Mouse (Mus musculus) adrenal gland, adult 2 months (tissue): Measurements from ENCODE around the gene Nes. TPM values are rescaled to one million over a fixed set of nuclear protein-coding genes. Genes with fewer than 3 reads are reported as not detected.
A peak's percentile ranks its signal among the peaks of the same experiment; 100 is the strongest.

ENCODE experiments used
- DNase-seq: peaks from one replicate; pipeline ENCODE4 v3.0.0; 2021
- polyA plus RNA-seq: library from polyadenylated mRNA; depleted of rRNA; stranded (reverse); fragments of >200 nt; gene quantifications from 2 replicates; pipeline ENCODE4 v1.2.3, GENCODE M21; 2012; rRNA removed
- total RNA-seq, 2 experiments: library from RNA; stranded (reverse); gene quantifications; 2 replicates each; pipeline ENCODE4 v1.2.3; 2021

The Nes gene
- total and polyA plus RNA-seq, 3 experiments = 3.5 to 9.2 (median 7.0) TPM

- peak; percentile 98 for DNase-seq
Measured at GRCm38 (mm10) chr3:88022322-88023191, 51.7 kb downstream of the Nes start.

- DNase-seq = no peak
Measured at GRCm38 (mm10) chr3:88023192-88024074, 52.6 kb downstream of the Nes start.

GRCm38 (mm10) chr3:88026823-88027222, 55.9 kb downstream of the Nes start:
- DNase-seq = no peak

GRCm38 (mm10) chr3:88027434-88028186, 56.7 kb downstream of the Nes start, which contains the start of gene Hapln2:
TSS of gene Hapln2 (minus strand) at chr3:88027583.
- no peak for DNase-seq

Other genes with a start within 250 kb of the Nes start
- 1 to 10 TPM in 1 of 2 experiments, not detected in 1; 1.2 TPM for gene Lrrc71, start 222.5 kb upstream of the Nes start, total RNA-seq
- 0.06 and 0.43 TPM in 2 replicates for gene Lrrc71, start 222.5 kb upstream of the Nes start, polyA plus RNA-seq
- gene Ntrk1, start 175.9 kb upstream of the Nes start, total RNA-seq = 1 to 10 TPM; 4.6 to 6.3 TPM
- gene Ntrk1, start 175.9 kb upstream of the Nes start, polyA plus RNA-seq = 8.8 and 17.4 TPM in 2 replicates
- under 1 TPM; 0.52 to 0.69 TPM for gene Insrr, start 174.1 kb upstream of the Nes start, total RNA-seq
- gene Insrr, start 174.1 kb upstream of the Nes start, polyA plus RNA-seq = 1.2 and 3.9 TPM in 2 replicates
- 10 to 100 TPM; 20.0 to 23.9 TPM for gene Pear1, start 146.8 kb upstream of the Nes start, total RNA-seq
- 63.3 and 71.7 TPM in 2 replicates for gene Pear1, start 146.8 kb upstream of the Nes start, polyA plus RNA-seq
- under 1 TPM; 0.17 to 0.31 TPM for gene Sh2d2a, start 124.3 kb upstream of the Nes start, total RNA-seq
- gene Sh2d2a, start 124.3 kb upstream of the Nes start, polyA plus RNA-seq = 0.30 and 0.39 TPM in 2 replicates
- 10 to 100 TPM; 48.0 to 52.0 TPM for gene Prcc, start 85.5 kb upstream of the Nes start, total RNA-seq
- gene Prcc, start 85.5 kb upstream of the Nes start, polyA plus RNA-seq = 28.5 and 32.5 TPM in 2 replicates
- 100 to 1,000 TPM; 181 to 206 TPM for gene Hdgf, start 64.8 kb upstream of the Nes start, total RNA-seq
- 54.3 and 64.8 TPM in 2 replicates for gene Hdgf, start 64.8 kb upstream of the Nes start, polyA plus RNA-seq
- gene Mrpl24, start 51.6 kb upstream of the Nes start, total RNA-seq = 100 to 1,000 TPM; 114 to 120 TPM
- gene Mrpl24, start 51.6 kb upstream of the Nes start, polyA plus RNA-seq = 15.1 and 18.0 TPM in 2 replicates
- gene Isg20l2, start 40.8 kb upstream of the Nes start, total RNA-seq = 10 to 100 TPM; 16.3 to 21.4 TPM
- gene Isg20l2, start 40.8 kb upstream of the Nes start, polyA plus RNA-seq = 9.4 and 9.7 TPM in 2 replicates
- 10 to 100 TPM; 13.1 to 16.3 TPM for gene Rrnad1, start 40.4 kb upstream of the Nes start, total RNA-seq
- 41.5 and 44.6 TPM in 2 replicates for gene Rrnad1, start 40.4 kb upstream of the Nes start, polyA plus RNA-seq
- gene Crabp2, start 22.4 kb upstream of the Nes start, total RNA-seq = under 1 TPM; 0.52 to 0.72 TPM
- gene Crabp2, start 22.4 kb upstream of the Nes start, polyA plus RNA-seq = 0.47 TPM in 1 of 2 replicates, not detected in the other
- 10 to 100 TPM; 52.6 to 54.9 TPM for gene Bcan, start 29.2 kb downstream of the Nes start, total RNA-seq
- 127 and 132 TPM in 2 replicates for gene Bcan, start 29.2 kb downstream of the Nes start, polyA plus RNA-seq
- not detected for gene Hapln2, start 56.5 kb downstream of the Nes start, total RNA-seq
- gene Hapln2, start 56.5 kb downstream of the Nes start, polyA plus RNA-seq = 0.65 TPM in 1 of 2 replicates, not detected in the other
- 10 to 100 TPM; 13.9 to 16.6 TPM for gene Gpatch4, start 72.0 kb downstream of the Nes start, total RNA-seq
- 2.3 and 3.5 TPM in 2 replicates for gene Gpatch4, start 72.0 kb downstream of the Nes start, polyA plus RNA-seq
- gene Naxe, start 87.4 kb downstream of the Nes start, total RNA-seq = 100 to 1,000 TPM; 142 to 155 TPM
- gene Naxe, start 87.4 kb downstream of the Nes start, polyA plus RNA-seq = 79.6 and 113 TPM in 2 replicates
- gene Ttc24, start 107.2 kb downstream of the Nes start, total RNA-seq = not detected
- not detected in 2 replicates for gene Ttc24, start 107.2 kb downstream of the Nes start, polyA plus RNA-seq
- 1 to 10 TPM in 1 of 2 experiments, under 1 TPM in 1; 0.69 to 1.1 TPM for gene Iqgap3, start 110.9 kb downstream of the Nes start, total RNA-seq
- gene Iqgap3, start 110.9 kb downstream of the Nes start, polyA plus RNA-seq = 3.0 and 3.6 TPM in 2 replicates
- 100 to 1,000 TPM in 1 of 2 experiments, 10 to 100 TPM in 1; 78.4 to 114 TPM for gene Mef2d, start 171.3 kb downstream of the Nes start, total RNA-seq
- 173 and 185 TPM in 2 replicates for gene Mef2d, start 171.3 kb downstream of the Nes start, polyA plus RNA-seq